Mouse (Mus musculus) embryonic facial prominence, embryonic 11.5 days (tissue): Measurements from ENCODE around the gene Golph3. TPM values are rescaled to one million over a fixed set of nuclear protein-coding genes. Genes with fewer than 3 reads are reported as not detected.

ENCODE experiments used
- ATAC-seq: fragments of 200-750 bp; cut with Nextera tagmentation; replicated peaks from 2 replicates; pipeline ENCODE4 v1.8.0; 2017; ENCODE audit warnings: low read depth; ENCODE audit not compliant: insufficient number of reproducible peaks, low FRiP score, low TSS enrichment
- DNase-seq: peaks from one replicate; pipeline ENCODE4 v3.0.0-alpha.2; 2015; ENCODE audit warnings: low spot score
- H3K27ac ChIP-seq: fragments of 300-500 bp; sonication (generic); replicated peaks from 2 replicates; pipeline ENCODE4 v1.5.1; 2014; ENCODE audit warnings: mild to moderate bottlenecking, low read depth, low read length, control low read depth
- H3K27me3 ChIP-seq: fragments of 300-500 bp; sonication (generic); 2 replicates; pipeline ENCODE4 v1.6.1; 2014; ENCODE audit warnings: mild to moderate bottlenecking, low read length, moderate library complexity, mixed read lengths; ENCODE audit not compliant: control insufficient read depth, insufficient read depth
- H3K36me3 ChIP-seq: fragments of 300-500 bp; sonication (generic); replicated peaks from 2 replicates; pipeline ENCODE4 v1.6.1; 2014; ENCODE audit warnings: low read depth, mild to moderate bottlenecking, low read length, moderate library complexity, mixed read lengths; ENCODE audit not compliant: control insufficient read depth, insufficient read depth
- H3K4me1 ChIP-seq: fragments of 300-500 bp; sonication (generic); 2 replicates; pipeline ENCODE4 v1.6.1; 2014; ENCODE audit warnings: low read length, mixed read lengths; ENCODE audit not compliant: control insufficient read depth, insufficient read depth
- H3K4me2 ChIP-seq: fragments of 300-500 bp; sonication (generic); 2 replicates; pipeline ENCODE4 v1.6.1; 2014; ENCODE audit warnings: low read depth, mild to moderate bottlenecking, control low read depth, low read length, moderate library complexity
- H3K4me3 ChIP-seq: fragments of 300-500 bp; sonication (generic); 2 replicates; pipeline ENCODE4 v1.5.1; 2014; ENCODE audit warnings: low read depth, low read length, control low read depth
- H3K9ac ChIP-seq: fragments of 300-500 bp; sonication (generic); replicated peaks from 2 replicates; pipeline ENCODE4 v1.6.1; 2014; ENCODE audit warnings: mild to moderate bottlenecking, control low read depth, low read length
- H3K9me3 ChIP-seq: fragments of 300-500 bp; sonication (generic); replicated peaks from 2 replicates; pipeline ENCODE4 v1.6.1; 2016; ENCODE audit warnings: mild to moderate bottlenecking, low read length, inconsistent platforms, mixed read lengths; ENCODE audit not compliant: control insufficient read depth
- WGBS: fragments of 180-500 bp; shearing (Covaris S2); extraction: QIAGEN DNeasy Blood & Tissue Kit; methylation state at CpG from one replicate; pipeline ENCODE4 v1.1.7; 2014; 5-methylcytosine and 5-hydroxymethylcytosine counted together
- polyA plus RNA-seq: library from polyadenylated mRNA; unstranded; fragments of >200 nt; fragmentation: Nextera tagmentation; extraction: Ambion mirVana; gene quantifications from 2 replicates; pipeline ENCODE4 v1.2.1, GENCODE M21; 2014

Golph3 gene
- polyA plus RNA-seq = 111 and 125 TPM in 2 replicates

DNA sequence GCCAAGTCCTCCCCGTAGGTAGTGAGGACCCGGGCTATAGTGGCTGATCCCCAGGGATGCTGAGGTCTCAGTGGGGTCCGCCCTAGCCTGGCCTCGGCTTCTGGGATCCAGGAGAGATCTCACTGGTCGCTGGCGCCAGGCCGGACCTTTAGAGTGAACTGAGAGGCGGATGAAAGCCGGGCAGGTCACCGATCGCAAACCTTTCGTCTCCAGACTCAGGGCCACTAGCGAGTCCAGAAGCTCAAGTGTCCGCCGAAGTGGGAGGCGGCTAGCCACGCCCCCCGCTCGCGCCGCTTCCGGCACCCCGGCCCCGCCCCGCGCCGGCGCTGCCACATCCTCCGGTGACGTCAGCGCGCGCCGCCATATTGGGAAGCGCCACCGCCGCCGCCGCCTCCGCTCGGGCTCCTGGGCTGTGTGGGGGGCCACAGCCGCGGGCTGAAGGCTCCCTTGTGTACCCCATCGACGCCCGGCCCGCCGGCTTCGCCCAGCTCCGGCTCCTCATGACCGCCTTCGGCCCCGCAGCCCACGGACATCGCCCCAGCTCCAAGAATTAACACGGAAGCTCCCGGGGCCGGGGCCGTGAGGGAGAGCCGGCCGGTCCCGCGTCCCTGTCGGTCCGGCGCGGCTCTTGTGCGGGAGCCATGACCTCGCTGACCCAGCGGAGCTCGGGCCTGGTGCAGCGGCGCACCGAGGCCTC is at the start of gene Golph3:
Gene Golph3 (plus strand): TSS at position 360 of the 697 bp plus-strand sequence.
- peak; percentile 91 for ATAC-seq
- H3K36me3 ChIP-seq = no peaks in the 10 kb centered on the region; the same call in 1 of the 2 replicates
- DNase-seq = peak; percentile 97
- peak within 1 kb of the TSS; percentile 76 for H3K27ac ChIP-seq
- no peaks in the 10 kb centered on the region for H3K4me1 ChIP-seq
- under 1% methylated on average over 62 of the region's 74 CpGs for WGBS
- peak within 1 kb of the TSS; percentile 69 for H3K4me2 ChIP-seq
- H3K4me3 ChIP-seq = peak within 1 kb of the TSS; percentile 99
- H3K9ac ChIP-seq = peak within 1 kb of the TSS; percentile 96
- H3K27me3 ChIP-seq = 0 out of 2 replicates have a peak, but pooled peaks cover 3% of the 10 kb centered on the region
- H3K9me3 ChIP-seq = no peaks in the 10 kb centered on the region

DNA sequence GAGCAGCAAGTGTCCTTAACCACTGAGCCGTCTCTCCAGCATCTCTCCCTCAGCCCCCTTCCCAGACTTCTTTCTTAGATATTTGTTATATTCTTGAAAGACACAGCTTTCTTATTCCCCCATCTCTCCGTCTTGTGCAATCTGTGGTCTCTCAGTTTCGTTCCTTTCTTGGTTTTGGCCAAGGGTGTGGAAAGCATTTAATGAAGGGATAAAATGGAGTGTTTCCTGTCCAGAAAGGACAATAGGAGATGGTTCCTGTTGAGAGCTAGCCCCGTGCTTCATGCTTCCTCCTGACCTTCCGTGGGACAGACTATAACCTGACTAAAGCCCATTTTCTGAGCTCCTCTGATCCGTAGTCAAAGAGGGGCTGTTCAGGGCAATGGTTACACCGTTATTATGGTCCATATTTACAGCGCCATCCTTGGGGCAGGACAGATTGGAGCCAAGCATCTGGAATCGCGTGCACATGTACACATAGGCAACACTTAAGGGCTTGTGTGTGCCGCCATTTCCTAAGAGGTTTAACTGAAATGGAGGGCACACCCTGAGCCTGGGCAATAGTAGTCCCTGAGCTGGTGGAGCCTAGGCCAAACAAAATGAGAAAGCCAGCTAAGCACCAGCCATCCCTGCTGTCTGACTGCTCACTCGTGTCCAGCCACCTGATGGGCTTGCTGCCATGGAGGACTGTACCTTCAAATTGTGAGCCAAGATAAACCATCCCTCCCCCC is 47.8 kb upstream of the Golph3 start:
- no peak overlapping the region for H3K27ac ChIP-seq

DNA sequence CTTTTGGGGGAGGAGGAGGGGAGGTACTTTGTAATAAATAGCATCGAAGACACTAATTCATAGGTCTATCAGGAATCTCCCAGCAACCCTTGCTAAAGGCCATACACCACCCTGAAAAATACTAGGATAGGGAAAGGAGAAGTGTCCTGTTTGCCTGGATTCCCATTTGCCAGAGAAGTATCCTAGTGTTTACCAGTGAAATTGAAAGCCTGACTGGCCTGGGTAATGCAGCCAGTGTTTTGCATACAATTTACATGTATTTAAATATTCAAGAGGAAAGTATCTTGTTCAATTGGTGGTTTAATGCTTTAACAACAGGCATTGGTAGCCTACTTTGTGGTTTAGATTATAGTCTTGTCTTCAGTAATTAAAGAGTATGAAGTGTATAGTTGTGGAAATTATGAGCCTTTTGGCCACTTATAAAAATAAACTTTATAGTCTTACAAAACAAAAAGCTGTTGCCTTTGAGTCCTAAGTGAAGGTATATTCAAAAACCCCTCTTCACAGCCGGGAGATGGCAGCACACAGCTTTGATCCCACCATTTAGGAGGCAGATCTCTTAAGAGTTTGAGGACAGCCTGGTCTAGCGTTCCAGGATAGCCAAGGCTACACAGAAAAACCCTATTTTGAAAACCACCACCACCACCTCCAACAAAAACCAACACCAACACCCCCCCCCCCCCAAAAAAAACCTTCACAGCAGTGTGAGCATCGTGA is 47.0 kb upstream of the Golph3 start:
- H3K9ac ChIP-seq = no peak overlapping the region
- H3K27me3 ChIP-seq = no peaks in the 10 kb centered on the region
- WGBS = 68% methylated on average over 4 of the region's 4 CpGs
- no peaks in the 10 kb centered on the region for H3K9me3 ChIP-seq
- H3K4me3 ChIP-seq = no peak overlapping the region
- ATAC-seq (no peak), DNase-seq (no peak)
- H3K36me3 ChIP-seq = no peaks in the 10 kb centered on the region
- H3K4me1 ChIP-seq = no peaks in the 10 kb centered on the region
- H3K27ac ChIP-seq = no peak overlapping the region
- no peak overlapping the region for H3K4me2 ChIP-seq

More for the DNA sequence above, 47.8 kb upstream of the Golph3 start:
- Histone ChIP-seq H3K9me3 (no peaks in the 10 kb centered on the region), H3K27me3 (no peaks in the 10 kb centered on the region), H3K36me3 (no peaks in the 10 kb centered on the region; the same call in 1 of the 2 replicates), H3K9ac (no peak overlapping the region), H3K4me2 (no peak overlapping the region), H3K4me1 (no peaks in the 10 kb centered on the region), H3K4me3 (no peak overlapping the region)
- 84% methylated on average over 12 of the region's 12 CpGs for WGBS
- no peak for DNase-seq
- ATAC-seq = no peak

DNA sequence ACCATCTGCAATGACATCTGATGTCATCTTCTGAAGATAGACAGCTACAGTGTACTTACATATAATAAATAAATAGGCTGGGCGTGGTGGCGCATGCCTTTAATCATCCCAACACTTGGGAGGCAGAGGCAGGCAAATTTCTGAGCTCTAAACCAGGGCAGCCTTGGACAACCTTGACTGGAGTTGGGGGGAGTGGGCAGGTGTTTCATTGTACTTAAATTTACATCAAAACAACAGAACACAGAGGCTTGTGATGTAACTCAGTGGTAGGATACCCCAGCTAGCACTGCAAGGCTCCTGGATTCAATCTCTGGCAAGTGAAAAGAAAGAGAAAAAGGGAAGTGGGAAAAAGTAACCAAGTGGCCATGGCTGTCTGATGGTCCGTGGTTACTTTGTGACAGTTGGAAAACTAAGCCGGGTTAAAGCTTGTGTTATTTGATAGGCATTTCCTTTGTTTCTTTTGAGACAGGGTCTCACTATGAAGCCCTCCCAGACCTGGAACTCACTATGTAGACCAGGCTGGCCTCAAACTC is 46.1 kb upstream of the Golph3 start:
- Histone ChIP-seq H3K27ac (no peak overlapping the region), H3K4me2 (no peak overlapping the region), H3K9ac (no peak overlapping the region), H3K9me3 (no peaks in the 10 kb centered on the region), H3K27me3 (no peaks in the 10 kb centered on the region), H3K36me3 (no peaks in the 10 kb centered on the region), H3K4me1 (no peaks in the 10 kb centered on the region), H3K4me3 (no peak overlapping the region)
- WGBS = 78% methylated on average over 4 of the region's 4 CpGs
- DNase-seq (no peak), ATAC-seq (no peak)

DNA sequence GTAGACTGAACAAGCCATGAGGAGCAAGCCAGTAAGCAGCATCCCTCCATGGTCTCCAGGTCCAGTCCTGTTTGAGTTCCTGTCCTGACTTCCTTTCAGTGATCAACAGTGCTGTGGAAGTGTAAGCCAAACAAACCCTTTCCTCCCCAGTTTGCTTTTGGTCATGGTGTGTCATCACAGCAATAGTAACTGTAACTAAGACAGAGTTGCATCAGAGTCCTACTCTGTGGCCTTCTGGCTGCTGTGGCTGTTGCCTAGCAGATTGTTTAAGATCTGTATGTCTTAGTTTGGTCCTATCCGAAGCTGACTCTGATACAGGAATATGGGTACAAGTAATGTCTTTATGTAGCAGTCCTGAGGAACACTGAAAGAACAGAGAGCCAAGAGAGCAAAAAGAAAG is 41.4 kb upstream of the Golph3 start:
- Histone ChIP-seq H3K36me3 (no peaks in the 10 kb centered on the region), H3K27ac (no peak overlapping the region), H3K27me3 (no peaks in the 10 kb centered on the region), H3K4me2 (no peak overlapping the region), H3K9ac (no peak overlapping the region), H3K9me3 (no peaks in the 10 kb centered on the region), H3K4me3 (no peak overlapping the region), H3K4me1 (no peaks in the 10 kb centered on the region)
- DNase-seq (no peak), ATAC-seq (no peak)
- 97% methylated on average over 1 of the region's 1 CpGs for WGBS

DNA sequence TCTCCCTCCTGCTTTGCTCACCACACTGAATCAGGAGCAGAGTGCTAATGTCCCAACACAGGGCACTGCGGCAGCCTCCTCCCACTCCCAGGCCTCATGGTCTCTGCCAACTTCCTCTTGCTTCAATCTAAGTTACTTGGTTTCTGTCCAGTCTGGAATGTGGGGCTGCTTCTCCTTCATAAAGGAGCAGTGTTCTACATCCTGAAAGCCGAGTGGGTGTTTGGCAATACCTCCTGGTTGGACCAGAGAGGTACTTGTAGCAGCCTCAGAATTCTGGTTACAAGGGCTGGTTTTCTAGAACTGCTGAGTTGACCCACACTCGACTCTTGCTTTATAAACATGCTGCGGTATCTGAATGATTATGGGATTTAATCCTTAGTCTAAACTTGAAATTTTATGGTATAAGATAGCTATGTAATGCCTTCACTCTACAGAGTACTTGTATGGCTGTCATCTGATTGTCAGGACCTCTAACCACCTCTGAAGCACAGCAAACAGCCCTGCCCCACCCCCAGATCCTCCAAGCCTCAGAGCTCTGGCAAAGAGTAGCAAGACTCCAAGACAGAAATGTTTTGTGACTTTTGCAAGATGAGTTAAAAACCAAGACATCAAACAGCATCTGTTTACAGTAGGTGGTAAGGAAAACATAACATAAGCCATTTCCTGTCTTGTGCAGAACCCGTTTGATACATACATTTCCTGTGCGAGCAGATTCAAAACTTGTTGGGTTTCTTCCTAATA is 36.3 kb upstream of the Golph3 start:
- DNase-seq = no peak
- no peaks in the 10 kb centered on the region for H3K36me3 ChIP-seq
- H3K4me3 ChIP-seq = no peak overlapping the region
- H3K9ac ChIP-seq = no peak overlapping the region
- H3K4me1 ChIP-seq = no peaks in the 10 kb centered on the region
- no peaks in the 10 kb centered on the region for H3K9me3 ChIP-seq
- no peak for ATAC-seq
- H3K27me3 ChIP-seq = no peaks in the 10 kb centered on the region
- no peak overlapping the region for H3K4me2 ChIP-seq
- no peak overlapping the region for H3K27ac ChIP-seq
- WGBS = 81% methylated on average over 6 of the region's 6 CpGs

DNA sequence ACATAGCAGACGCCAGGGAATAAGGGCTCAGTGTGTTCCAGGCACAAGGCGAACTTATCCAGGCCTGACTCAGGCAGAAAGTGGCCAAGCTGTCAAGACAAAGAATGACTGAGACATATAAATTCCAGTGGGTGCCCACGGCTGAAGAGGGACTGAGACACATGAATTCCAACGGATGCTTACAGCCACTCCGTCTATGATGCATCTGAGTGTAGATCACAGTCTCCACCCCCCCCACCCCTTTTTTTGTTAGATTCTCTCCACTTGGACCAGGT is 35.8 kb upstream of the Golph3 start:
- H3K36me3 ChIP-seq = no peaks in the 10 kb centered on the region
- H3K4me1 ChIP-seq = no peaks in the 10 kb centered on the region
- H3K4me3 ChIP-seq = no peak overlapping the region
- no peak overlapping the region for H3K27ac ChIP-seq
- DNase-seq = no peak
- H3K9me3 ChIP-seq = no peaks in the 10 kb centered on the region
- 89% methylated on average over 5 of the region's 5 CpGs for WGBS
- no peak overlapping the region for H3K9ac ChIP-seq
- no peak overlapping the region for H3K4me2 ChIP-seq
- H3K27me3 ChIP-seq = no peaks in the 10 kb centered on the region
- ATAC-seq = no peak
